Mouse (Mus musculus): Measurements from ENCODE around the gene Rbm20.

The Rbm20 gene

GRCm38 (mm10) chr19:53671432-53671831, 5.7 kb upstream of the Rbm20 start:
- no peak for DNase-seq

- DNase-seq: no peak
Measured at GRCm38 (mm10) chr19:53674131-53674925, 2.8 kb upstream of the Rbm20 start.

GRCm38 (mm10) chr19:53676228-53676627, 878 bp upstream of the Rbm20 start:
- DNase-seq: no peak

GRCm38 (mm10) chr19:53679194-53679593, 2.1 kb downstream of the Rbm20 start:
- no peak for DNase-seq

GRCm38 (mm10) chr19:53679981-53680380, 2.9 kb downstream of the Rbm20 start:
- DNase-seq: no peak

- no peak for DNase-seq
Measured at GRCm38 (mm10) chr19:53682427-53682826, 5.3 kb downstream of the Rbm20 start.

- no peak for DNase-seq
Measured at GRCm38 (mm10) chr19:53687592-53687991, 10.5 kb downstream of the Rbm20 start.

GRCm38 (mm10) chr19:53690816-53691215, 13.7 kb downstream of the Rbm20 start:
- no peak for DNase-seq

GRCm38 (mm10) chr19:53694020-53694419, 16.9 kb downstream of the Rbm20 start:
- DNase-seq: no peak

- no peak for DNase-seq
Measured at GRCm38 (mm10) chr19:53696079-53696478, 19.0 kb downstream of the Rbm20 start.

GRCm38 (mm10) chr19:53696655-53697054, 19.5 kb downstream of the Rbm20 start:
- no peak for DNase-seq

- DNase-seq: no peak
Measured at GRCm38 (mm10) chr19:53697376-53698126, 20.4 kb downstream of the Rbm20 start.

- no peak for DNase-seq
Measured at GRCm38 (mm10) chr19:53699671-53700070, 22.6 kb downstream of the Rbm20 start.

- no peak for DNase-seq
Measured at GRCm38 (mm10) chr19:53701434-53701833, 24.3 kb downstream of the Rbm20 start.

- peak; percentile 27 for DNase-seq
Measured at GRCm38 (mm10) chr19:53704895-53705823, 28.1 kb downstream of the Rbm20 start.

GRCm38 (mm10) chr19:53708401-53708800, 31.3 kb downstream of the Rbm20 start:
- DNase-seq: peak; percentile 6

- no peak for DNase-seq
Measured at GRCm38 (mm10) chr19:53710861-53711260, 33.8 kb downstream of the Rbm20 start.

- no peak for DNase-seq
Measured at GRCm38 (mm10) chr19:53711261-53711890, 34.3 kb downstream of the Rbm20 start.

GRCm38 (mm10) chr19:53712297-53713025, 35.4 kb downstream of the Rbm20 start:
- DNase-seq: no peak

GRCm38 (mm10) chr19:53713364-53713763, 36.3 kb downstream of the Rbm20 start:
- DNase-seq: no peak

GRCm38 (mm10) chr19:53716469-53716868, 39.4 kb downstream of the Rbm20 start:
- DNase-seq: no peak

GRCm38 (mm10) chr19:53717364-53717763, 40.3 kb downstream of the Rbm20 start:
- DNase-seq: no peak

Data from kidney, adult 11 months (tissue).